Mouse (Mus musculus) megakaryocyte progenitor cell, adult 5-6 weeks (primary cell): ENCODE results near the gene Tas2r144. TPM values are rescaled to one million over a fixed set of nuclear protein-coding genes. Genes with fewer than 3 reads are reported as not detected.

Experiments
- ATAC-seq: replicated peaks from 2 replicates; pipeline ENCODE4 v1.8.0; 2016; ENCODE audit warnings: mild to moderate bottlenecking, moderate TSS enrichment, inconsistent platforms; ENCODE audit not compliant: poor library complexity
- total RNA-seq, 2 experiments: library from RNA; stranded (forward) in 1 of 2; stranded (reverse) in 1 of 2; fragments of 157-497, 149-512 nt in 1 of 2; fragments of 200-1000 nt in 1 of 2; gene quantifications; 2 replicates each; pipeline versions ENCODE4 v1.2.3 to v1.2.4; 2015 to 2017

Tas2r144 gene
- total RNA-seq, 2 experiments from 2014 or later, result not detected

DNA sequence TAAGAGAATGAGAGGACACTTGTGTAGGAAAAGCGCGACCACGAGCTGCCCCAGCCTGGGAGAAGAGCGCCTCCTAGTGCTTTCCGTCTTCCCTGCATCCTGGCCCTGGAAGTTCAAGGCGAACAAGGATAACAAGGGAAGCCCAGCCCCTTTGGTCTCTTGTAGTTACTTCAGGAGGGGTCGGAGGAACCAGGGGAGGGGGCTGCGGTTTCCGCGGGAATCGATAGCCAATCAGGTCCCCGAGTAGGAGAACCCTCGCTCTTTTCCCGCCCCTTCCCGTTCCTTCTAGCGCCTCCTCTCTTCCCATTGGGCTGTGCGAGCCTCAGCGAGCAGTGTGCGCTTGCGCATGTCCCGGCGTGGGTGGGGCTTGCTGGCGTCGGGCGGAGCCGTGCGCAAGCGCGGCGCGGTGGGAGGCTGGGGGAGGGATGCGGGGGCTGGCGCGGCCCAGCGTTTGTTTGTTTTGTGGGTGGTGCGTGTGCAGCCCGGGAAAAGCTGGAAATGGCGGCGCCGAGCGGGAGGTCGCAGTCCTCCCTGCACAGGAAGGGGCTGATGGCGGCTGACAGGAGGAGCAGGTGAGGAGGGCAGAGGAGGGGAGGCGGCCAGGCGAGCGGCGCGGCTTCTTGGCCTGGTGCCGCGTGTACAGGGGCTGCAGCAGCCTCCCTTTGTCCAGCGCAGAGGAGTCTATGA lies 49.6 kb downstream of the Tas2r144 start, which contains the start of gene Casp2:
Gene Casp2, plus strand, starts transcription at position 360 of the 687 bp plus-strand sequence.
- peak; percentile 84 for ATAC-seq

Other genes with a start within 250 kb of the Tas2r144 start
- gene Sval3, start 247.2 kb upstream of the Tas2r144 start, total RNA-seq (2015), result not detected in 2 replicates
- not detected in 2 replicates for gene Sval3, start 247.2 kb upstream of the Tas2r144 start, total RNA-seq (2017)
- not detected in 2 replicates for gene Sva, start 176.9 kb upstream of the Tas2r144 start, total RNA-seq (2015)
- not detected in 2 replicates for gene Sva, start 176.9 kb upstream of the Tas2r144 start, total RNA-seq (2017)
- not detected in 2 replicates for gene Tas2r139, start 74.4 kb upstream of the Tas2r144 start, total RNA-seq (2015)
- gene Tas2r139, start 74.4 kb upstream of the Tas2r144 start, total RNA-seq (2017), result not detected in 2 replicates
- gene Gstk1, start 30.6 kb downstream of the Tas2r144 start, total RNA-seq (2015), result 14.8 and 15.8 TPM in 2 replicates
- gene Gstk1, start 30.6 kb downstream of the Tas2r144 start, total RNA-seq (2017), result 4.0 and 5.3 TPM in 2 replicates
- not detected in 2 replicates for gene Tmem139, start 46.6 kb downstream of the Tas2r144 start, total RNA-seq (2015)
- not detected in 2 replicates for gene Tmem139, start 46.6 kb downstream of the Tas2r144 start, total RNA-seq (2017)
- gene Casp2, start 49.7 kb downstream of the Tas2r144 start, total RNA-seq (2015), result 68.5 and 72.1 TPM in 2 replicates
- 54.7 and 58.5 TPM in 2 replicates for gene Casp2, start 49.7 kb downstream of the Tas2r144 start, total RNA-seq (2017)
- gene Clcn1, start 71.4 kb downstream of the Tas2r144 start, total RNA-seq (2015), result 0.12 TPM in 1 of 2 replicates, not detected in the other
- gene Clcn1, start 71.4 kb downstream of the Tas2r144 start, total RNA-seq (2017), result not detected in 2 replicates
- gene Fam131b, start 109.3 kb downstream of the Tas2r144 start, total RNA-seq (2015), result not detected in 2 replicates
- gene Fam131b, start 109.3 kb downstream of the Tas2r144 start, total RNA-seq (2017), result not detected in 2 replicates
- 75.9 and 83.2 TPM in 2 replicates for gene Zyx, start 134.3 kb downstream of the Tas2r144 start, total RNA-seq (2015)
- 18.1 and 22.2 TPM in 2 replicates for gene Zyx, start 134.3 kb downstream of the Tas2r144 start, total RNA-seq (2017)
- gene Epha1, start 157.9 kb downstream of the Tas2r144 start, total RNA-seq (2015), result 0.07 TPM in 1 of 2 replicates, not detected in the other
- not detected in 2 replicates for gene Epha1, start 157.9 kb downstream of the Tas2r144 start, total RNA-seq (2017)
- not detected in 2 replicates for gene Tas2r143, start 184.9 kb downstream of the Tas2r144 start, total RNA-seq (2015)
- 1.1 TPM in 1 of 2 replicates, not detected in the other for gene Tas2r143, start 184.9 kb downstream of the Tas2r144 start, total RNA-seq (2017)
- not detected in 2 replicates for gene Tas2r135, start 190.1 kb downstream of the Tas2r144 start, total RNA-seq (2015)
- gene Tas2r135, start 190.1 kb downstream of the Tas2r144 start, total RNA-seq (2017), result not detected in 2 replicates
- not detected in 2 replicates for gene Tas2r126, start 219.2 kb downstream of the Tas2r144 start, total RNA-seq (2015)
- gene Tas2r126, start 219.2 kb downstream of the Tas2r144 start, total RNA-seq (2017), result not detected in 2 replicates
- gene Olfr458, start 249.9 kb downstream of the Tas2r144 start, total RNA-seq (2015), result not detected in 2 replicates
- gene Olfr458, start 249.9 kb downstream of the Tas2r144 start, total RNA-seq (2017), result not detected in 2 replicates